Mouse (Mus musculus) liver, adult 2 months (tissue): Measurements from ENCODE around the gene Stab1. TPM values are rescaled to one million over a fixed set of nuclear protein-coding genes. Genes with fewer than 3 reads are reported as not detected.

Experiments
- DNase-seq: peaks from one replicate; pipeline ENCODE4 v3.0.0-alpha.2; 2011; ENCODE audit warnings: low read depth, low spot score; ENCODE audit errors: extremely low read depth
- H3K27ac ChIP-seq: fragments of 200-500 bp; replicated peaks from 2 replicates; pipeline ENCODE4 v1.5.1; 2012; ENCODE audit warnings: low read depth, mild to moderate bottlenecking, control low read depth, inconsistent platforms, low read length; ENCODE audit not compliant: insufficient read depth
- H3K27me3 ChIP-seq: fragments of 200-500 bp; 2 replicates; pipeline ENCODE4 v1.6.1; 2012; ENCODE audit warnings: mild to moderate bottlenecking, moderate library complexity, low read length, inconsistent platforms; ENCODE audit not compliant: control insufficient read depth, insufficient read depth
- H3K36me3 ChIP-seq: fragments of 200-500 bp; 2 replicates; pipeline ENCODE4 v1.6.1; 2012; ENCODE audit warnings: low read length, inconsistent platforms; ENCODE audit not compliant: control insufficient read depth, insufficient read depth
- H3K4me1 ChIP-seq: fragments of 200-500 bp; 2 replicates; pipeline ENCODE4 v1.6.1; 2011; ENCODE audit warnings: low read length; ENCODE audit not compliant: control insufficient read depth, insufficient read depth
- H3K4me3 ChIP-seq: fragments of 200-500 bp; 2 replicates; pipeline ENCODE4 v1.5.1; 2011; ENCODE audit warnings: low read depth, mild to moderate bottlenecking, control low read depth, low read length, moderate library complexity; ENCODE audit not compliant: insufficient read depth
- H3K79me2 ChIP-seq: fragments of 200-500 bp; 2 replicates; pipeline ENCODE4 v1.6.1; 2012; ENCODE audit warnings: inconsistent platforms, mild to moderate bottlenecking, low read length, moderate library complexity; ENCODE audit not compliant: control insufficient read depth, insufficient read depth
- H3K9ac ChIP-seq: fragments of 200-500 bp; 2 replicates; pipeline ENCODE4 v1.6.1; 2012; ENCODE audit warnings: low read depth, mild to moderate bottlenecking, control low read depth, inconsistent platforms, low read length
- CTCF ChIP-seq: fragments of 200-500 bp; IDR thresholded peaks from 2 replicates; pipeline ENCODE4 v1.5.1; 2011; ENCODE audit warnings: low read depth, low read length, control low read depth
- POLR2A ChIP-seq: fragments of 200-500 bp; IDR thresholded peaks from 2 replicates; pipeline ENCODE4 v1.6.1; 2011; ENCODE audit warnings: low read length, control low read depth; ENCODE audit not compliant: insufficient read depth; ENCODE audit errors: extremely low read depth
- WGBS: fragments of 180-500 bp; shearing (Covaris S2); methylation state at CpG from one replicate; pipeline ENCODE4 v1.1.7; 2018; 5-methylcytosine and 5-hydroxymethylcytosine counted together
- polyA plus RNA-seq: library from polyadenylated mRNA; depleted of rRNA; stranded (reverse); fragments of >200 nt; gene quantifications from 2 replicates; pipeline ENCODE4 v1.2.3, GENCODE M21; 2012
- total RNA-seq: library from RNA; depleted of rRNA; stranded (reverse); fragments of >200 nt; gene quantifications from 2 replicates; pipeline ENCODE4 v1.2.3, GENCODE M21; 2014

Stab1 gene
- total and polyA plus RNA-seq, 2 experiments, result 27.0 to 52.3 TPM

- H3K4me3 ChIP-seq, result no peak overlapping the region
- no peak overlapping the region for H3K9ac ChIP-seq
- H3K79me2 ChIP-seq, result no peaks in the 10 kb centered on the region
- TF ChIP-seq CTCF, result no peak
- TF ChIP-seq POLR2A, result no peak
- DNase-seq, result no peak
- 84% methylated on average over 6 of the region's 6 CpGs for whole genome bisulfite sequencing
- peaks cover 18% of the 10 kb centered on the region; the same call in 1 of the 2 replicates for H3K36me3 ChIP-seq
- no peaks in the 10 kb centered on the region for H3K27me3 ChIP-seq
- peaks cover 3% of the 10 kb centered on the region for H3K4me1 ChIP-seq
- H3K27ac ChIP-seq, result no peak overlapping the region
These were observed 1.1 kb upstream of the Stab1 start for GRCm38 (mm10) chr14:31169508-31169907.

- 0 out of 2 replicates have a peak overlapping the region, but pooled peaks have one; percentile 11 for H3K27ac ChIP-seq
- DNase-seq, result no peak
- H3K4me3 ChIP-seq, result peak overlapping the region; percentile 69
- H3K79me2 ChIP-seq, result no peaks in the 10 kb centered on the region
- 68% methylated on average over 9 of the region's 9 CpGs for WGBS
- H3K27me3 ChIP-seq, result no peaks in the 10 kb centered on the region
- peak overlapping the region; percentile 62 for H3K9ac ChIP-seq
- TF ChIP-seq CTCF, result no peak
- no peak for TF ChIP-seq POLR2A
- H3K4me1 ChIP-seq, result no peaks in the 10 kb centered on the region; the same call in 1 of the 2 replicates
- H3K36me3 ChIP-seq, result peaks cover 6% of the 10 kb centered on the region; the same call in 1 of the 2 replicates
These were observed 1.6 kb downstream of the Stab1 start for GRCm38 (mm10) chr14:31166827-31167226.

- peak overlapping the region; percentile 62 for H3K9ac ChIP-seq
- H3K4me3 ChIP-seq, result peak overlapping the region; percentile 69
- H3K36me3 ChIP-seq, result no peaks in the 10 kb centered on the region
- TF ChIP-seq CTCF (no peak), POLR2A (no peak)
- no peaks in the 10 kb centered on the region for H3K27me3 ChIP-seq
- DNase-seq, result no peak
- no peak overlapping the region for H3K27ac ChIP-seq
- H3K4me1 ChIP-seq, result no peaks in the 10 kb centered on the region; the same call in 1 of the 2 replicates
- no peaks in the 10 kb centered on the region for H3K79me2 ChIP-seq
- 64% methylated on average over 10 of the region's 10 CpGs for WGBS
These were observed 2.3 kb downstream of the Stab1 start for GRCm38 (mm10) chr14:31165991-31166630.

GRCm38 (mm10) chr14:31165458-31165857, 3.0 kb downstream of the Stab1 start:
- 72% methylated on average over 7 of the region's 7 CpGs for WGBS
- no peaks in the 10 kb centered on the region for H3K36me3 ChIP-seq
- no peak overlapping the region for H3K9ac ChIP-seq
- DNase-seq, result no peak
- no peak overlapping the region for H3K27ac ChIP-seq
- H3K79me2 ChIP-seq, result no peaks in the 10 kb centered on the region
- H3K27me3 ChIP-seq, result no peaks in the 10 kb centered on the region
- H3K4me1 ChIP-seq, result peaks cover 2% of the 10 kb centered on the region
- TF ChIP-seq CTCF (no peak), POLR2A (no peak)
- no peak overlapping the region; the same call in 1 of the 2 replicates for H3K4me3 ChIP-seq

- 22% methylated on average over 2 of the region's 2 CpGs for WGBS
- Histone ChIP-seq H3K36me3 (no peaks in the 10 kb centered on the region), H3K9ac (no peak overlapping the region), H3K27ac (no peak overlapping the region), H3K79me2 (no peaks in the 10 kb centered on the region), H3K4me1 (peaks cover 7% of the 10 kb centered on the region), H3K27me3 (no peaks in the 10 kb centered on the region), H3K4me3 (no peak overlapping the region)
- DNase-seq, result no peak
- TF ChIP-seq POLR2A (no peak), CTCF (no peak)
These were observed 3.4 kb downstream of the Stab1 start for GRCm38 (mm10) chr14:31165010-31165409.

GRCm38 (mm10) chr14:31164067-31164466, 4.4 kb downstream of the Stab1 start:
- Histone ChIP-seq H3K27me3 (no peaks in the 10 kb centered on the region), H3K36me3 (no peaks in the 10 kb centered on the region), H3K79me2 (no peaks in the 10 kb centered on the region), H3K9ac (no peak overlapping the region), H3K4me1 (peaks cover 9% of the 10 kb centered on the region), H3K27ac (no peak overlapping the region), H3K4me3 (no peak overlapping the region)
- WGBS, result 78% methylated on average over 8 of the region's 8 CpGs
- no peak for DNase-seq
- TF ChIP-seq CTCF (no peak), POLR2A (no peak)
